Mouse (Mus musculus) thymus, adult 18-20 months (tissue): ENCODE data around the gene Gm19684.
A peak's percentile ranks its signal among the peaks of the same experiment; 100 is the strongest.

ENCODE experiments used
- DNase-seq, 2 experiments: peaks; one replicate each; pipeline ENCODE4 v3.0.0; 2022; ENCODE audit warnings: mixed read lengths in 2 of 2

The Gm19684 gene

GRCm38 (mm10) chr17:36178938-36179337, 57.5 kb downstream of the Gm19684 start:
- DNase-seq = peak; percentile 37 to 42
